Mouse (Mus musculus) embryo, embryonic 11 days (tissue): ENCODE data around the gene Olfr1251.
"Not testable (repeated sequence)": the region's sequence is repeated elsewhere in the genome, so short reads cannot be mapped to it uniquely, and the experiment has no call there.

Experiments used
- DNase-seq: peaks from one replicate; pipeline ENCODE4 v3.0.0-alpha.2; 2015

Gene Olfr1251

GRCm38 (mm10) chr2:89671836-89672235 is at the start of gene Olfr1251:
Gene Olfr1251, minus strand, starts transcription at chr2:89671936.
- no peak for DNase-seq

DNA sequence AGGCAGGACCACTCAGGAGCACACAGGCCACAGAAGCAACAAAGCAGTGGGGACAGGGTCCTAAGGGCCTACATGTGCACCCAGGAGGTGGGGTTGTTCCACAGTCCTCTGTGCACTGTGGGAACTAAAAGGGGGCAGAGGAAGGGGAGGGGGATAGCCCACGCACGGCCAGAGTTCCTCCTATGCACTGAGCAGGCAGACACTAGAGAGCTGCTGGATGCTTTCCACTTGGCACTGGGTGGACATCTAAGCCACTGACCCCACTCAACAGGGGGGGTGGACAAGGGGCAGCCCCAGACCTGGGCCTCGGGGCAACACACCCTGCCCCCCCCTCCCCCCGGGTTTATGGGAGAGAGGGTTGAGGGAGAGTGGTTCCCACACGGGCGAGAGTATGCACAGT is 20.2 kb upstream of the Olfr1251 start:
- no peak for DNase-seq

GRCm38 (mm10) chr2:89661367-89661766 is 10.4 kb downstream of the Olfr1251 start, which contains the start of gene Olfr1250:
Gene Olfr1250, minus strand, starts transcription at chr2:89661467.
- DNase-seq: no peak

GRCm38 (mm10) chr2:89634883-89635282 is 36.9 kb downstream of the Olfr1251 start, which contains the start of gene Olfr1249:
Gene Olfr1249, minus strand, starts transcription at chr2:89634983.
- DNase-seq: no peak

GRCm38 (mm10) chr2:89618145-89618544 is 53.6 kb downstream of the Olfr1251 start, which contains the start of gene Olfr1248:
Gene Olfr1248, minus strand, starts transcription at chr2:89618245.
- not testable (repeated sequence) for DNase-seq
